Mouse (Mus musculus) CD4-positive, CD25-positive, alpha-beta regulatory T cell, adult 4 months (primary cell): ENCODE measurements around the gene Gm21119. TPM values are rescaled to one million over a fixed set of nuclear protein-coding genes. Genes with fewer than 3 reads are reported as not detected.
"Not testable (repeated sequence)": the region's sequence is repeated elsewhere in the genome, so short reads cannot be mapped to it uniquely, and the experiment has no call there.

Experiments used
- ATAC-seq: one replicate; pipeline ENCODE4 v1.8.0; 2017
- polyA plus RNA-seq, 2 experiments: library from polyadenylated mRNA; unstranded; fragments of 100-300 nt; shearing (Covaris generic); gene quantifications; one replicate each; pipeline ENCODE4 v1.2.1; 2017

Gene Gm21119
- polyA plus RNA-seq: not detected

GRCm38 (mm10) chr8:20614619-20615018, at the start of gene Gm21119:
Gm21119 (plus strand) TSS chr8:20614919.
- ATAC-seq: not testable (repeated sequence)

GRCm38 (mm10) chr8:20566753-20567152, 48.0 kb upstream of the Gm21119 start:
- ATAC-seq: not testable (repeated sequence)

GRCm38 (mm10) chr8:20581081-20581480, 33.6 kb upstream of the Gm21119 start:
- ATAC-seq: not testable (repeated sequence)

GRCm38 (mm10) chr8:20582772-20583171, 31.9 kb upstream of the Gm21119 start:
- ATAC-seq: not testable (repeated sequence)

- ATAC-seq: not testable (repeated sequence)
Measured at GRCm38 (mm10) chr8:20588268-20589177, 26.2 kb upstream of the Gm21119 start.

GRCm38 (mm10) chr8:20589178-20589539, 25.6 kb upstream of the Gm21119 start:
- ATAC-seq: not testable (repeated sequence)

- not testable (repeated sequence) for ATAC-seq
Measured at GRCm38 (mm10) chr8:20590117-20590997, 24.4 kb upstream of the Gm21119 start.

GRCm38 (mm10) chr8:20591002-20591401, 23.7 kb upstream of the Gm21119 start:
- ATAC-seq: not testable (repeated sequence)

GRCm38 (mm10) chr8:20592732-20593272, 21.9 kb upstream of the Gm21119 start:
- not testable (repeated sequence) for ATAC-seq

- not testable (repeated sequence) for ATAC-seq
Measured at GRCm38 (mm10) chr8:20593841-20594240, 20.9 kb upstream of the Gm21119 start.

GRCm38 (mm10) chr8:20596081-20596841, 18.5 kb upstream of the Gm21119 start:
- ATAC-seq: not testable (repeated sequence)

- ATAC-seq: not testable (repeated sequence)
Measured at GRCm38 (mm10) chr8:20596842-20597708, 17.6 kb upstream of the Gm21119 start.

- not testable (repeated sequence) for ATAC-seq
Measured at GRCm38 (mm10) chr8:20598300-20599170, 16.2 kb upstream of the Gm21119 start.

- not testable (repeated sequence) for ATAC-seq
Measured at GRCm38 (mm10) chr8:20599350-20599749, 15.4 kb upstream of the Gm21119 start.

GRCm38 (mm10) chr8:20610856-20611255, 3.9 kb upstream of the Gm21119 start:
- ATAC-seq: not testable (repeated sequence)

GRCm38 (mm10) chr8:20612721-20613120, 2.0 kb upstream of the Gm21119 start:
- ATAC-seq: not testable (repeated sequence)

GRCm38 (mm10) chr8:20630766-20631165, 16.0 kb downstream of the Gm21119 start:
- ATAC-seq: not testable (repeated sequence)

GRCm38 (mm10) chr8:20637931-20638330, 23.2 kb downstream of the Gm21119 start:
- not testable (repeated sequence) for ATAC-seq

GRCm38 (mm10) chr8:20643536-20643935, 28.8 kb downstream of the Gm21119 start:
- not testable (repeated sequence) for ATAC-seq

GRCm38 (mm10) chr8:20652976-20653375, 38.3 kb downstream of the Gm21119 start:
- ATAC-seq: not testable (repeated sequence)
